Mouse (Mus musculus): Measurements from ENCODE around the gene Krtap1-5.
A peak's percentile ranks its signal among the peaks of the same experiment; 100 is the strongest.
"Not testable (repeated sequence)": the region's sequence is repeated elsewhere in the genome, so short reads cannot be mapped to it uniquely, and the experiment has no call there.

Gene Krtap1-5

GRCm38 (mm10) chr11:99580636-99581035 lies at the start of gene Krtap1-5:
Gene Krtap1-5, minus strand, starts transcription at chr11:99581016.
- DNase-seq (ENCODE audit: low spot score): no peak

- DNase-seq (ENCODE audit: low spot score): no peak
These were observed 47.3 kb upstream of the Krtap1-5 start, which contains the start of gene Krtap4-1 for GRCm38 (mm10) chr11:99628138-99628537. Gene Krtap4-1, minus strand, starts transcription at chr11:99628238.

GRCm38 (mm10) chr11:99620335-99620734 lies 39.5 kb upstream of the Krtap1-5 start, which contains the start of gene Gm11562:
Gene Gm11562, minus strand, starts transcription at chr11:99620435.
- DNase-seq (ENCODE audit: low spot score): no peak

DNA sequence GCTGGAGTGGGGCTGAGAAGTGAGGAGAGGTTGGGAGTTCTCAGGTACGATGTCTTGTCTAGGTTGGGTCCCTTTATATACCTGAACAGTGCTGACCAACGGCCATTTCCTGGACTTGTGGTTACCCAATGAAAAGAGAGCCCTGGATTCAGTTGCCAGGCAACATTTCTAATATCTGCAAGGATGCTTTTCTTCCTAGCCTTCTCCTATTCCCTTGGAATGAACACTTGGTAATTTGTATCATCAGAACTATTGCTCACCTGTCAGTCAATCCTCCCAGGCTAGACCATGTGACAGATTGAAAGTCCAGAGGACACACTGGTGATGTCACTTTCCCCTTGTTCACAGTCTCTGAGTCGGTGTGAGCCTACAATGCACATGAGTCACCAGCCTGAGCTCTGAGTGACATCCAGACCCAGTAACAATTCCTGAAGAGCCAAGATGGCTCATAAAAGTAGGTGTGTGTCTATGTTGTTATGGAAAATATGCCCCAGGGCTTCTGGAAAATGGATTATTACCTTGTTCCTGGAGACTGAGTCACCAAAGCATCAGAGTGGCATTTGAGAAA lies 34.1 kb upstream of the Krtap1-5 start, which contains the start of gene Krtap2-4:
Gene Krtap2-4, minus strand, starts transcription at position 51 of the 568 bp plus-strand sequence.
- DNase-seq (ENCODE audit: low spot score): no peak

- DNase-seq (ENCODE audit: low spot score): not testable (repeated sequence)
These were observed 29.3 kb upstream of the Krtap1-5 start, which contains the start of gene Gm11937 for GRCm38 (mm10) chr11:99610089-99610488. Gene Gm11937, minus strand, starts transcription at chr11:99610189.

GRCm38 (mm10) chr11:99609126-99609525 lies 28.3 kb upstream of the Krtap1-5 start:
- no peak for DNase-seq (ENCODE audit: low spot score)

DNA sequence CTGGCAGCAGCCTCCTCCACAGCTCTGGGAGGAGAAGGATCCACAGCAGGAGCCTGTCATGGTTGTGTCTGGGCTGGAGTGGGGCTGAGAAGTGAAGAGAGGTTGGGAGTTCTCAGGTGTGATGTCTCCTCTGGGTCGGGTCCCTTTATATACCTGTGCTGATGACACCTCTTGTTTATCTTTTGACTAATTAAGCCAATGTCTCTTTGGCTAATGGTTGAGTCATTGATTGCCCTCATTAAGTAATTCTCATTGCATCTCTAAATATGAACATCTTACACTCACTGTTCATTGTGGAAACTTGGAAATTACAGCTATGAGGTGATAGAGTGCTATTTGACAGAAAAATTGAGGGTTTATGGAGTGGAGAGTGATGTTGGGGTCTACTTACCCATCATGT lies 22.4 kb upstream of the Krtap1-5 start, which contains the start of gene Gm11938:
Gene Gm11938, minus strand, starts transcription at position 101 of the 400 bp plus-strand sequence.
- DNase-seq (ENCODE audit: low spot score): not testable (repeated sequence)

DNA sequence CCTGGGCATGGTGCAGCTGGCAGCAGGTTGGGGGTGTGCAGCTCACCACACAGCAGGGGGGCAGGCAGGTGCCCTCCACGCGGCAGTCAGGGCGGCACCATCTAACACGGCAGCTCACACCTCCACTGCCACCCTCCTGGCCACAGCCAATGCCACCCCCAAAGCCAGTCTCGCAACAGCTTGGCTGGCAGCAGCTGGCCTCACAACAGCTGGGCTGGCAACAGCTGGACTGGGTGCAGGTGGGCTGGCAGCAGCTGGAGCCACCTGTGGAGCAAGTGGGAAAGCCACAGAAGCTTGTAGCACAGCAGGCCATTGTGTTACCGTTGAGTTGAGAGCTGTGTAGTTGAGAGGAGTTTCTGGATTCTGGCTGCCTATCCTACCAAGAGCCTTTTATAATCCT lies 16.9 kb upstream of the Krtap1-5 start, which contains the start of gene Krtap9-3:
Gene Krtap9-3, minus strand, starts transcription at position 364 of the 400 bp plus-strand sequence.
- DNase-seq (ENCODE audit: low spot score): not testable (repeated sequence)

GRCm38 (mm10) chr11:99590981-99591380 lies 10.2 kb upstream of the Krtap1-5 start, which contains the start of gene Krtap1-3:
Gene Krtap1-3, minus strand, starts transcription at chr11:99591339.
- DNase-seq (ENCODE audit: low spot score): no peak

DNA sequence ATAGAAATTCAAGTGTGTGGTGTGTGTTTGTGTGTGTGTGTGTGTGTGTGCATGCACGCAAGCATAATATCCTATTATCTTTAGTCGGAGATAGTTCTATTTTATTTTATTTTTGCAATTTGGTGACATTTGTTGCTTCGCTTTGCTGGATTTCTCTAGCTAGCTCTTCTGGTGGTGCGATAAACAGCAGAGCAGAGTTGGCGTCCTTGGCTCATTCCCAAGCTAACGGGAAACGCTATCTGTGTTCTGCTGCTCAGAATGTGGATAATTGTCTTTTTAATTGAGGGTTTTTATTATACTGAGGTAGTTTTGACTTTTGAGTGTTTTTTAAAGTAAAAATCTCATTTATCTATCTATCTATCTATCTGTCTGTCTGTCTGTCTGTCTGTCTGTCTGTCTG lies 4.3 kb upstream of the Krtap1-5 start:
- DNase-seq (ENCODE audit: low spot score): no peak

DNA sequence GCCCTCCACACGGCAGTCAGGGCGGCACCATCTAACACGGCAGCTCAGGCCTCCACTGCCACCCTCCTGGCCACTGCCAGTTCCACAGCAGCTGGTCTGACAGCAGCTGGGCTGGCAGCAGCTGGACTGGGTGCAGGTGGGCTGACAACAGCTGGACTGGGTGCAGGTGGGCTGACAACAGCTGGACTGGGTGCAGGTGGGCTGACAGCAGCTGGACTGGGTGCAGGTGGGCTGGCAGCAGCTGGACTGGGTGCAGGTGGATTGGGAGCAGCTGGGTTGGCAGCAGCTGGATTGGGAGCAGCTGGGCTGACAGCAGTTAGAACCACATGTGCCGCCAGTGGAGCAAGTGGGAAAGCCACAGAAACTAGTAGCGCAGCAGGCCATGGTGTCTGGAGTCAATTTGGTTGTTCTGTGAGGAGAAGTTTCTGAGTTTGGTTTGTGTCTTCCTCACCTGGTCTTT lies 2.5 kb upstream of the Krtap1-5 start, which contains the start of gene Krtap1-4:
Gene Krtap1-4, minus strand, starts transcription at position 410 of the 460 bp plus-strand sequence.
- DNase-seq (ENCODE audit: low spot score): no peak

GRCm38 (mm10) chr11:99581564-99581963 lies 748 bp upstream of the Krtap1-5 start:
- no peak for DNase-seq (ENCODE audit: low spot score)

GRCm38 (mm10) chr11:99581051-99581450 lies 235 bp upstream of the Krtap1-5 start:
- no peak for DNase-seq (ENCODE audit: low spot score)

- DNase-seq (ENCODE audit: low spot score): peak; percentile 68
These were observed 6.7 kb downstream of the Krtap1-5 start for GRCm38 (mm10) chr11:99574106-99574505.

DNA sequence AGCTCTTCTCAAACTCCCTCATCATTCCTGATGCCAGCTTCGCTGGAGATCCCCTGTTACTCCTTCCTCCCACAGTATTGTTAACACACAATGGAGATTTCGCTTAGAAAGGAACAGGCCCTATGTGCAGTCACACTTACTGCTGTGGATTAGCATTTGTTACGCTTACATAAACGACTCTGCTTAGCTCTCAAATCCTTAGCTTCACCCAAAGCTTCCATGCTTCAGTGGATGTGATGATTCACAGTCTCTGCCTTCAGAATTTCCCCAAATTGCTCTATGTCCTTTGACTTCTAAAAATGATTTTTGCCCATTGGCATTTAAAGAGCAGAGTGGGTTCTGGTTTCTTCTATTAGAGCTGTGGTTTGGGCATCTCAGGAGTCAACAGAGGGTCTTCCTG lies 7.7 kb downstream of the Krtap1-5 start:
- no peak for DNase-seq (ENCODE audit: low spot score)

- no peak for DNase-seq (ENCODE audit: low spot score)
These were observed 14.3 kb downstream of the Krtap1-5 start, which contains the start of gene Krtap3-1 for GRCm38 (mm10) chr11:99566530-99566929. Gene Krtap3-1, minus strand, starts transcription at chr11:99566630.

DNA sequence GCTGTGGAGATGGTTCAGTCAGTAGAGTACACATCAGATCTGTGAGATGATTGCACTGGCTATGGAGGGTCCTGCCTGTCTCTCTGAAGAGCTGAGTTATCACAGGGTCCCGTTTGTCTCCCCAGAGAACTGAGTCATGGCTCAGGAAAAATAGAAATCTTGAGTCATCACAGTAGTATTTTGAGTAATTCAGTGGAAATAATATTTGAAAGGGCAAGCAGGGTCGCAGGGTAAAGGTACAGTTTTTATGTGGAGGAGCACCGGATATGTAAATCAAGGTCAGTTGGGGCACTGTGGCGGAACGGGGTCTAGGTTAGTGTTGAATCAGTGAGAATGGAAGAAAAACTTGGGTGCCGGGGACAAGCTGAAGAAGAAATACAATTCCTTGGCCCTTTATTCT lies 18.2 kb downstream of the Krtap1-5 start:
- DNase-seq (ENCODE audit: low spot score): no peak

DNA sequence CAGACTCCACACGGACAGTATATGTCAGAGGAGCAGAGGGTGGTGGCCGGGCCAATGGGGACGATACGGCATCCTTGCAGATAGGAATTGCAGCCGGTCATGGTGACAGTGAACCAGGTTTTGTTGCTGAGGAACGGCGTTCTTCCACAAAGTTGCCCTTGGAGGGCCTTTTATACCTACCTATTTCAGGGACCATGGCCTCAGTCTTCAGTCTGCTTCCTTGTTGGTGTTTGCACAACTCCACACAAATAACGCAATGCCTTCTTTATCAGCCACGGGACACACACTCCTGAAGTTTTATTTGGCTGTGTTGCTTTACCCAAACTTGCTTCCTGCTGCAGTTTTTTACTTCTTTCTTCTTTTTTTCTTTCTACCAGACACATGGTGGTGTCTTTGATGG lies 21.4 kb downstream of the Krtap1-5 start, which contains the start of gene Gm11939:
Gene Gm11939, minus strand, starts transcription at position 101 of the 400 bp plus-strand sequence.
- DNase-seq (ENCODE audit: low spot score): no peak

DNA sequence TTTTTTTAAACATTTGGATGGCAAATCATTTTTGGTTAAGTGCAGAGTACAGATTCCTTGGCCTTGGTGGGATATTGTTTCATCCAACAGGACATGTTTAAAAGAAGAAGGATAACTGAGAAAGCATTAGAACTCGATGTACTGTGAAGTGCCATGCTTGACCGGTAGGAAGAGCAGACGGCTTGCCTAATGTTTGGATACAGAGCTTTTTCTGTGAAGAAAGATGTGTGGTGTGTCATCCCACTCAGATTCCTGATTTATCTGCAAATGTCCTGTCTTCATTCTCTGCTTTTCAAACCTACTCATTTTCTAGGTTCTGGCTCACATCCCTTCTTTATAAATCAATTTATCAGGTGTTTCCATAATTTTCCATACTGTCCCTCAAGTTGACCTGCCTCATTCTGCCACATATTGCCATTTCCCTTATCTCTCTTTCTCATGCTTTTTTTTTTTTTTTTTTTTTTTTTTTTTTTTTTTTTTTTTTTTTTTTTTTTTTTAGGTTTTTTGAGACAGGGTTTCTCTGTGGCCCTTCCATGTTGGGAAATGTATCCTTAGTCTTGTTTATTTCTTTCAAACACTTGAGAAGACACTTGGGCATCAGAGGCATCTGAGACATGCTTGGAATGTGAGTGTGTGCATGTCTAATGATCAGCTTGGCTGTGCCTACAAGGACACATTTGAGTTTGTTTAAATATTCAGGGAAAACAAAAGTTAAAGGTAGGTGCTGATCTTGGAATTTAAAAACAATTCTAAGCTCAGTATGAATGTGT lies 22.7 kb downstream of the Krtap1-5 start:
- DNase-seq (ENCODE audit: low spot score): no peak

GRCm38 (mm10) chr11:99556753-99557152 lies 24.1 kb downstream of the Krtap1-5 start, which contains the start of gene Krtap3-2:
Gene Krtap3-2, minus strand, starts transcription at chr11:99556853.
- no peak for DNase-seq (ENCODE audit: low spot score)

DNA sequence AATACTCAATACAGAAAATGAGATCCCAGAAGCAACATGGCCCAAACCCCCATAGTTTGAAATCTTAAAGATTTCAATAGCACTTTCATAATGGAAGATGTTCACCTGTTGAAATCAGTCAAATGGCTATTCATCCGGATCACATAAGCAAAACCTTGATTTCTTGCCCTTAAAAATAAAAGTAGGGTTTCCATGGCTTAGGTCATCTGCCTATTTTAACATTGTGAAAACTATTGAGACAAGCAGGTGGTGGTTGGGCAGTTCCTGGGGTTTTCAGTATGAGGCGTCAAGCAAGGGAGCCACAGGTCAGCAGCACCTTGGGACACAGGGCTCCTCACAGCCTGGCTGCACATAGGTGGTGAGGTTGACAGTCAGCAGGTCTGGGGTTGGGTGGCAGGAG lies 24.6 kb downstream of the Krtap1-5 start:
- DNase-seq (ENCODE audit: low spot score): no peak

DNA sequence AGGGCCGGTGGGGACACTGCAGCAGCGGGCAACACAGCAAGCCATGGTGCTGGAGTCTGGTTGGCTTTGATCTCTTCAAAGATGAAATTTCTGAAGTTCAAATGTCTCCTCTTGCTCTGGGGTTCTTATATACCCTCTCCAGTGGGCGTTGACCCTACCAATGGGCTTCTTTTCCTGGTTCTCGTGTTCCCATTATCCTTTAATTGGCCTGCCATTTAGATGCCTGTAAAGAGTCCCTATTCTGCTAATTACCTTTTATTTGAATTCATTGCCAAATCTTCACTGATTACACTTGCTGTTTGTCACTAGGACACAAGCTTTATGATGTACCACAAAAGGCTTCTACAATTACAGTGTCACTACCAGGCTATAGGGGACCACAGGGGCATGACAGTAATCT lies 30.1 kb downstream of the Krtap1-5 start, which contains the start of gene Krtap3-3:
Gene Krtap3-3, minus strand, starts transcription at position 101 of the 400 bp plus-strand sequence.
- DNase-seq (ENCODE audit: low spot score): no peak

Data from testis, postnatal 14 days (tissue).